In genomic region chr12:84101493-84101845, GRCm38 (mm10) we compare ENCODE assay signal across 9 mouse cellular contexts. TPM values are rescaled to one million over a fixed set of nuclear protein-coding genes. Genes with fewer than 3 reads are reported as not detected.
DNase-seq lines count a peak whose midpoint lies in the region; ATAC-seq and TF ChIP-seq lines count a peak whose summit lies in the region.
"Had no signal": no experiment of that assay in that cellular context is flagged by ENCODE, and none has a peak within 500 bp of the region (broad histone marks: within the 10 kb centered on the region; RNA-seq: fewer than 3 reads in every experiment).

No protein-coding gene starts in this region.

- H3K4me2 ChIP-seq in heart, embryonic 14.5 days (ENCODE audit: low read length), result peak overlapping the region; percentile 83
- peak overlapping the region; percentile 70 for H3K4me2 ChIP-seq in forebrain, embryonic 14.5 days (ENCODE audit: low read length)
- peak overlapping the region; percentile 83 for H3K4me2 ChIP-seq in liver, embryonic 14.5 days (ENCODE audit: low read depth)

- no peaks in the 10 kb centered on the region for H3K27me3 ChIP-seq in heart, embryonic 14.5 days (ENCODE audit: control insufficient read depth, insufficient read depth, low read length)
- H3K27me3 ChIP-seq in forebrain, embryonic 14.5 days (replicated peaks; ENCODE audit: control insufficient read depth, insufficient read depth, low read length), result no peaks in the 10 kb centered on the region
- H3K27me3 ChIP-seq in liver, embryonic 14.5 days (ENCODE audit: control insufficient read depth, insufficient read depth, low read length), result no peaks in the 10 kb centered on the region; the same call in 1 of the 2 replicates

- no peaks in the 10 kb centered on the region for H3K9me3 ChIP-seq in heart, embryonic 14.5 days (ENCODE audit: control insufficient read depth, low read length)
- H3K9me3 ChIP-seq in forebrain, embryonic 14.5 days (replicated peaks; ENCODE audit: control insufficient read depth, low read length), result no peaks in the 10 kb centered on the region
- H3K9me3 ChIP-seq in liver, embryonic 14.5 days (ENCODE audit: control insufficient read depth, low read length), result no peaks in the 10 kb centered on the region
- H3K9me3 ChIP-seq: G1E had no signal

- 52% methylated on average over 2 of the region's 2 CpGs for WGBS in heart, embryonic 14.5 days
- WGBS in forebrain, embryonic 14.5 days, result 53% methylated on average over 2 of the region's 2 CpGs
- 43% methylated on average over 2 of the region's 2 CpGs for WGBS in liver, embryonic 14.5 days (ENCODE audit: insufficient replicate concordance)

- H3K4me1 ChIP-seq in heart, embryonic 14.5 days (ENCODE audit: control insufficient read depth in 2 of 2, insufficient read depth in 2 of 2, low read length in 2 of 2), result 0 out of 4 replicates have a peak, but pooled peaks cover 0 to 3% of the 10 kb centered on the region in 2 experiments
- H3K4me1 ChIP-seq in forebrain, embryonic 14.5 days (ENCODE audit: control insufficient read depth, insufficient read depth, low read length), result no peaks in the 10 kb centered on the region
- H3K4me1 ChIP-seq in liver, embryonic 14.5 days (replicated peaks; ENCODE audit: control insufficient read depth in 2 of 2, insufficient read depth in 2 of 2, low read length in 1 of 2), result peaks cover 2 to 9% of the 10 kb centered on the region in 2 experiments; a peak in 2 of 4 replicates

- peak overlapping the region; percentile 54 to 65 for H3K4me3 ChIP-seq in heart, embryonic 14.5 days (ENCODE audit: control insufficient read depth in 1 of 2, insufficient read depth in 1 of 2, low read depth in 1 of 2, low read length in 2 of 2)
- H3K4me3 ChIP-seq in forebrain, embryonic 14.5 days (ENCODE audit: low read depth, low read length), result peak overlapping the region; percentile 49
- H3K4me3 ChIP-seq in liver, embryonic 14.5 days (ENCODE audit: insufficient read depth in 1 of 2, low read depth in 2 of 2, low read length in 2 of 2), result peak overlapping the region; percentile 52 to 60

- H3K36me3 ChIP-seq in heart, embryonic 14.5 days (ENCODE audit: control insufficient read depth, insufficient read depth, low read length), result no peaks in the 10 kb centered on the region
- no peaks in the 10 kb centered on the region for H3K36me3 ChIP-seq in forebrain, embryonic 14.5 days (ENCODE audit: control insufficient read depth, insufficient read depth, low read length)
- no peaks in the 10 kb centered on the region for H3K36me3 ChIP-seq in liver, embryonic 14.5 days (replicated peaks; ENCODE audit: control insufficient read depth, insufficient read depth, low read depth)
- H3K36me3 ChIP-seq: G1E had no signal

- TF ChIP-seq EP300 in liver, embryonic 14.5 days (IDR thresholded peaks at IDR 0.05; ENCODE audit: low read depth), result no peak

- TF ChIP-seq CTCF in liver, embryonic 14.5 days (IDR thresholded peaks at IDR 0.05; ENCODE audit: low read depth), result no peak

- no peak overlapping the region for H3K27ac ChIP-seq in heart, embryonic 14.5 days (replicated peaks in 1 of 2; ENCODE audit: control insufficient read depth in 1 of 2, insufficient read depth in 1 of 2, low read depth in 2 of 2, low read length in 2 of 2)
- H3K27ac ChIP-seq in forebrain, embryonic 14.5 days (ENCODE audit: low read depth, low read length), result no peak overlapping the region
- H3K27ac ChIP-seq in liver, embryonic 14.5 days, result no peak overlapping the region

- ATAC-seq in heart, embryonic 14.5 days (ENCODE audit: insufficient number of reproducible peaks, insufficient read depth, low FRiP score, low read depth), result no peak
- ATAC-seq in forebrain, embryonic 14.5 days, result no peak
- ATAC-seq in liver, embryonic 14.5 days (ENCODE audit: insufficient read depth), result no peak
- ATAC-seq in activated CD4-positive, CD25-positive, alpha-beta regulatory T cell, adult 4 months, result no peak

- DNase-seq in heart, adult 8-10 months (ENCODE audit: low spot score), result no peak
- DNase-seq in R1 (ENCODE audit: low read depth, low spot score), result peak; percentile 30
- DNase-seq in forebrain, embryonic 14.5 days (ENCODE audit: low spot score), result no peak
- no peak for DNase-seq in liver, embryonic 14.5 days (ENCODE audit: low read depth in 3 of 3, low spot score in 3 of 3)
- DNase-seq in right cerebral cortex, postnatal 4 days, result no peak
- DNase-seq in cerebellum, adult 18-20 months, result no peak

- peak overlapping the region; percentile 74; the same call in 1 of the 2 replicates for H3K9ac ChIP-seq in heart, embryonic 14.5 days (ENCODE audit: low read length)
- no peak overlapping the region; the same call in 1 of the 2 replicates for H3K9ac ChIP-seq in forebrain, embryonic 14.5 days (ENCODE audit: low read length)
- no peak overlapping the region; the same call in 1 of the 2 replicates for H3K9ac ChIP-seq in liver, embryonic 14.5 days (replicated peaks)

RNA-seq across cellular contexts. Expression of gene Acot6, which starts 1.0 kb away (rescaled TPM):
- 1.4 TPM in 2 replicates for polyA plus RNA-seq in heart, embryonic 14.5 days (2014; fragmentation: Nextera tagmentation; extraction: Ambion mirVana)
- total RNA-seq in heart, adult 8-10 months (2022), result 1 to 10 TPM; 1.9 to 2.8 (median 2.4) TPM
- 1.5 and 1.8 TPM in 2 replicates for polyA plus RNA-seq in forebrain, embryonic 14.5 days (2014; fragmentation: Nextera tagmentation; extraction: Ambion mirVana)
- polyA plus RNA-seq in liver, embryonic 14.5 days (2012; rRNA removed), result 0.87 and 1.0 TPM in 2 replicates
- polyA plus RNA-seq in liver, embryonic 14.5 days (2014; fragmentation: Nextera tagmentation; extraction: Ambion mirVana), result 0.48 and 0.77 TPM in 2 replicates
- under 1 TPM; 0.61 to 0.89 TPM for polyA plus RNA-seq in activated CD4-positive, CD25-positive, alpha-beta regulatory T cell, adult 4 months (2017; shearing (Covaris generic))
- polyA plus RNA-seq: G1E had no signal

RNA-seq across cellular contexts. Expression of gene Dnal1, which starts 12.7 kb away (rescaled TPM):
- 2.4 and 3.4 TPM in 2 replicates for polyA plus RNA-seq in heart, embryonic 14.5 days (2014; fragmentation: Nextera tagmentation; extraction: Ambion mirVana)
- total RNA-seq in heart, adult 8-10 months (2022), result 1 to 10 TPM; 6.2 to 7.8 (median 7.0) TPM
- polyA plus RNA-seq in forebrain, embryonic 14.5 days (2014; fragmentation: Nextera tagmentation; extraction: Ambion mirVana), result 6.6 and 8.9 TPM in 2 replicates
- 0.39 and 0.44 TPM in 2 replicates for polyA plus RNA-seq in liver, embryonic 14.5 days (2012; rRNA removed)
- 0.04 and 0.15 TPM in 2 replicates for polyA plus RNA-seq in liver, embryonic 14.5 days (2014; fragmentation: Nextera tagmentation; extraction: Ambion mirVana)
- polyA plus RNA-seq in activated CD4-positive, CD25-positive, alpha-beta regulatory T cell, adult 4 months (2017; shearing (Covaris generic)), result under 1 TPM in 1 of 2 experiments, not detected in 1; 0.81 TPM

RNA-seq across cellular contexts. Expression of gene Acot5, which starts 32.3 kb away (rescaled TPM):
- not detected in 2 replicates for polyA plus RNA-seq in heart, embryonic 14.5 days (2014; fragmentation: Nextera tagmentation; extraction: Ambion mirVana)
- total RNA-seq in heart, adult 8-10 months (2022), result not detected
- polyA plus RNA-seq in forebrain, embryonic 14.5 days (2014; fragmentation: Nextera tagmentation; extraction: Ambion mirVana), result not detected in 2 replicates
- not detected in 2 replicates for polyA plus RNA-seq in liver, embryonic 14.5 days (2012; rRNA removed)
- not detected in 2 replicates for polyA plus RNA-seq in liver, embryonic 14.5 days (2014; fragmentation: Nextera tagmentation; extraction: Ambion mirVana)
- not detected for polyA plus RNA-seq in activated CD4-positive, CD25-positive, alpha-beta regulatory T cell, adult 4 months (2017; shearing (Covaris generic))
- total RNA-seq: G1E had no signal
- polyA plus RNA-seq: G1E had no signal

RNA-seq across cellular contexts. Expression of gene Pnma1, which starts 46.8 kb away (rescaled TPM):
- 0.43 and 0.68 TPM in 2 replicates for polyA plus RNA-seq in heart, embryonic 14.5 days (2014; fragmentation: Nextera tagmentation; extraction: Ambion mirVana)
- total RNA-seq in heart, adult 8-10 months (2022), result under 1 TPM in 2 of 4 experiments, not detected in 2; 0.11 TPM
- 4.1 and 6.0 TPM in 2 replicates for polyA plus RNA-seq in forebrain, embryonic 14.5 days (2014; fragmentation: Nextera tagmentation; extraction: Ambion mirVana)
- 0.09 and 0.10 TPM in 2 replicates for polyA plus RNA-seq in liver, embryonic 14.5 days (2012; rRNA removed)
- 0.05 and 0.11 TPM in 2 replicates for polyA plus RNA-seq in liver, embryonic 14.5 days (2014; fragmentation: Nextera tagmentation; extraction: Ambion mirVana)
- not detected for polyA plus RNA-seq in activated CD4-positive, CD25-positive, alpha-beta regulatory T cell, adult 4 months (2017; shearing (Covaris generic))

RNA-seq across cellular contexts. Expression of gene Acot3, which starts 49.5 kb away (rescaled TPM):
- 0.72 and 1.0 TPM in 2 replicates for polyA plus RNA-seq in heart, embryonic 14.5 days (2014; fragmentation: Nextera tagmentation; extraction: Ambion mirVana)
- 1 to 10 TPM in 1 of 4 experiments, under 1 TPM in 3; 0.38 to 1.4 (median 0.95) TPM for total RNA-seq in heart, adult 8-10 months (2022)
- polyA plus RNA-seq in forebrain, embryonic 14.5 days (2014; fragmentation: Nextera tagmentation; extraction: Ambion mirVana), result 0.34 and 0.72 TPM in 2 replicates
- 2.0 and 2.6 TPM in 2 replicates for polyA plus RNA-seq in liver, embryonic 14.5 days (2012; rRNA removed)
- polyA plus RNA-seq in liver, embryonic 14.5 days (2014; fragmentation: Nextera tagmentation; extraction: Ambion mirVana), result 3.7 and 4.4 TPM in 2 replicates
- not detected for polyA plus RNA-seq in activated CD4-positive, CD25-positive, alpha-beta regulatory T cell, adult 4 months (2017; shearing (Covaris generic))
- total RNA-seq: G1E had no signal
